Mouse (Mus musculus) liver, embryonic 14 days (tissue): Measurements from ENCODE around the gene Pim3. TPM values are rescaled to one million over a fixed set of nuclear protein-coding genes. Genes with fewer than 3 reads are reported as not detected.

Source experiments
- polyA plus RNA-seq: library from polyadenylated mRNA; depleted of rRNA; stranded (reverse); fragments of >200 nt; gene quantifications from 2 replicates; pipeline ENCODE4 v1.2.3, GENCODE M21; 2012; rRNA removed

Pim3 gene
- 3.3 and 3.4 TPM in 2 replicates for polyA plus RNA-seq

GRCm38 (mm10) chr15:88861772-88862622 is at the start of gene Pim3:
Gene Pim3, plus strand, starts transcription at chr15:88862186.

GRCm38 (mm10) chr15:88819026-88819905 is 42.7 kb upstream of the Pim3 start, which contains the start of the genes Alg12 and Creld2:
Gene Alg12, minus strand, starts transcription at chr15:88819318.
Gene Creld2, plus strand, starts transcription at chr15:88819646.

Other genes with a start within 250 kb of the Pim3 start
- gene Brd1, start 128.0 kb upstream of the Pim3 start, polyA plus RNA-seq: 5.3 and 6.3 TPM in 2 replicates
- 6.1 and 8.7 TPM in 2 replicates for gene Zbed4, start 110.5 kb upstream of the Pim3 start, polyA plus RNA-seq
- gene Alg12, start 42.9 kb upstream of the Pim3 start, polyA plus RNA-seq: 4.7 and 5.3 TPM in 2 replicates
- gene Creld2, start 42.5 kb upstream of the Pim3 start, polyA plus RNA-seq: 25.7 and 27.2 TPM in 2 replicates
- gene Ttll8, start 92.2 kb downstream of the Pim3 start, polyA plus RNA-seq: not detected in 2 replicates
- 0.01 and 0.02 TPM in 2 replicates for gene Mlc1, start 116.8 kb downstream of the Pim3 start, polyA plus RNA-seq
- gene Mov10l1, start 120.7 kb downstream of the Pim3 start, polyA plus RNA-seq: not detected in 2 replicates
- 0.01 and 0.03 TPM in 2 replicates for gene Panx2, start 197.5 kb downstream of the Pim3 start, polyA plus RNA-seq
- gene Trabd, start 212.9 kb downstream of the Pim3 start, polyA plus RNA-seq: 7.6 and 8.4 TPM in 2 replicates
- 7.7 and 8.5 TPM in 2 replicates for gene Selenoo, start 226.9 kb downstream of the Pim3 start, polyA plus RNA-seq